Mouse (Mus musculus) liver, embryonic 16.5 days (tissue): Measurements from ENCODE around the gene Foxa1. TPM values are rescaled to one million over a fixed set of nuclear protein-coding genes. Genes with fewer than 3 reads are reported as not detected.

ENCODE experiments used
- ATAC-seq: fragments of 200-750 bp; cut with Nextera tagmentation; 2 replicates; pipeline ENCODE4 v1.8.0; 2017; ENCODE audit warnings: low read depth, mild to moderate bottlenecking, moderate number of reproducible peaks, moderate library complexity
- H3K27ac ChIP-seq: fragments of 300-500 bp; sonication (generic); 2 replicates; pipeline ENCODE4 v1.5.1; 2014; ENCODE audit warnings: mild to moderate bottlenecking, low read length
- H3K27me3 ChIP-seq: fragments of 300-500 bp; sonication (generic); 2 replicates; pipeline ENCODE4 v1.6.1; 2014; ENCODE audit warnings: low read depth, low read length, mixed read lengths; ENCODE audit not compliant: control insufficient read depth, insufficient read depth
- H3K36me3 ChIP-seq: fragments of 300-500 bp; sonication (generic); 2 replicates; pipeline ENCODE4 v1.6.1; 2014; ENCODE audit warnings: mild to moderate bottlenecking; ENCODE audit not compliant: control insufficient read depth, insufficient read depth
- H3K4me1 ChIP-seq: fragments of 300-500 bp; sonication (generic); 2 replicates; pipeline ENCODE4 v1.6.1; 2014; ENCODE audit warnings: low read depth, low read length, mixed read lengths; ENCODE audit not compliant: control insufficient read depth
- H3K4me2 ChIP-seq: fragments of 300-500 bp; sonication (generic); 2 replicates; pipeline ENCODE4 v1.6.1; 2014; ENCODE audit warnings: low read depth, low read length, mixed read lengths
- H3K4me3 ChIP-seq: fragments of 300-500 bp; sonication (generic); 2 replicates; pipeline ENCODE4 v1.5.1; 2014; ENCODE audit warnings: low read depth, mild to moderate bottlenecking, low read length
- H3K9ac ChIP-seq: fragments of 300-500 bp; sonication (generic); 2 replicates; pipeline ENCODE4 v1.6.1; 2014; ENCODE audit warnings: low read depth, low read length
- H3K9me3 ChIP-seq: fragments of 300-500 bp; sonication (generic); replicated peaks from 2 replicates; pipeline ENCODE4 v1.6.1; 2016; ENCODE audit warnings: low read length; ENCODE audit not compliant: control insufficient read depth
- WGBS: fragments of 180-500 bp; shearing (Covaris S2); extraction: QIAGEN DNeasy Blood & Tissue Kit; methylation state at CpG from one replicate; pipeline ENCODE4 v1.1.7; 2014; ENCODE audit not compliant: insufficient replicate concordance; 5-methylcytosine and 5-hydroxymethylcytosine counted together
- polyA plus RNA-seq: library from polyadenylated mRNA; unstranded; fragments of >200 nt; fragmentation: Nextera tagmentation; extraction: Ambion mirVana; gene quantifications from 2 replicates; pipeline ENCODE4 v1.2.1, GENCODE M21; 2015

Foxa1 gene
- 0.72 and 0.74 TPM in 2 replicates for polyA plus RNA-seq

DNA sequence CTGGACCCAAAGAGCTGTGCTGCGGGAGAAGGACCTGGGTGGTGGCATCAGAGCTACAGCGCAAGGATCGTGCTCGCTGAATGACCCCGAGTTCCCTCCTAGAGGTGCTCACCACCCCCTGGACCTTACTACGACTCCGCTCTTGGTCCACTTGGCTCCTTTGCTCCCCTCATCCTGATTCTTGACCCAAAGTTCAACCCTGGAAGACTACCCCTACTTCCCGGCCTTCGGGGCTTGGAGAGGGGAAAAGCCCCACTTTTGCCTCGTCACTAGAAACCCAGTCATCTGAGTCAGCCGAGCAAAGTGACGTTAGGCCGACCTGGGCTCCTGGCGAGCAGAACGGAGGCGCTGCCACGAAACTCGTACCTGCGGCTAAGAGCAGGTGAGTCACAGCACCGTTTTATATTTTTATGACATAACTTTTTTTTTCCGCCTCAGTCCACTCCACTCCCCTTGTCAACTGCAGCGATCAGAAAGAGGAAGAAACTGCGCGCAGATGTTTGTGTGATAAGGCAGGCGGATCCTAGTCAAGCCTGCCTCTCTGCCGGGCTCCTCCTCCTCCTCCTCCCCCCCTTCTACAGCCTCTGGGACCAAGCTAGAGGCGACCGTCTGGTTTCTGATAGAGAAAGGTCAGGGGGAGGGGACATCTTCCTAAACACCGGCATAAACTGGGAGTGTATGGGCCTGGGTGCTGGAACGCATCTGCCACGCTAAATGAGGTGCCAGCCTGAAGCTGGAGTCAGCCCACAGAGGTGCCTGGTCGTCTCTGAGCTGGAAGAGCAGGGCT, at the start of gene Foxa1:
Gene Foxa1, minus strand, starts transcription at position 502 of the 787 bp plus-strand sequence.
- H3K4me2 ChIP-seq, result peak within 1 kb of the TSS; percentile 58
- peaks cover 98% of the 10 kb centered on the region for H3K27me3 ChIP-seq
- peak within 1 kb of the TSS; percentile 59 for H3K4me3 ChIP-seq
- no peaks in the 10 kb centered on the region for H3K9me3 ChIP-seq
- WGBS, result under 1% methylated on average over 32 of the region's 32 CpGs
- no peaks in the 10 kb centered on the region for H3K36me3 ChIP-seq
- H3K9ac ChIP-seq, result peak within 1 kb of the TSS; percentile 51
- ATAC-seq, result peak; percentile 25; the same call in 1 of the 2 replicates
- peak within 1 kb of the TSS; percentile 50 for H3K27ac ChIP-seq
- H3K4me1 ChIP-seq, result no peaks in the 10 kb centered on the region; the same call in none of the 2 replicates

DNA sequence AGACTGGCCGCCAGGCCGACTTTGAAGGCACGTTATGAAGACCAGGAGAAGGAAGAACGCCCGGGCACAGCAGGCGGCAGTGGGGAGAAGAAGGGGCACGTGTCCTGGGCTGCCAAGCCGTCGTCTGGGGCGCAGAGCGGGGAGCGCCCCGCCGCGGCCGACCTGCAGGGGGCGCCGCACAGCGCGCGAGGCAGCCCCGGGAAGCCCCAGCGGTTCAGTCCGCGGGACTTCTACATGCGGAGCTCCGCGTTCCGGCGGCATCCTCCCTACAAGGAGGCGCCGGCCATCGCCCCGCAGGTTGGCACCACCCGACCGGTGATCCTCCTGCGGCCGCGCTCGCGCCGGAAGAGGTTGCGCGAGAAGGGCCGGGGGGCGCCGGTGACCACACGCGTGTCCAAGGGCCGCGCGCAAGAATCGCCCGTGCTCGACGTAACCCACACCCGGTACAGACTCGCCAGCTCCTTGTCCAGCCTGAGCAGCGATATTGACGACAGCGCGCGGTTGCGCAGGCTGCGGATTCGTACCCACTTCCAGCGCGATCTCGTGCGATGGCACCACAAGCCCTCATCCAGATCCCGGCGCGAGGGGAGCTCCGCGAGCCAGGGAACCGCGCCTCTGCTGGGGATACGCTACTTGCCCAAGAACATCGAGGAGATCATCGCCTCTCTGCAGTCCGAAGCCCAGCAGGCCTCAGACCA, 29.4 kb upstream of the Foxa1 start:
- Histone ChIP-seq H3K27ac (no peak overlapping the region), H3K4me1 (no peaks in the 10 kb centered on the region), H3K36me3 (no peaks in the 10 kb centered on the region), H3K9ac (no peak overlapping the region), H3K9me3 (no peaks in the 10 kb centered on the region), H3K4me2 (peak overlapping the region; percentile 59), H3K27me3 (peaks cover 17% of the 10 kb centered on the region), H3K4me3 (peak overlapping the region; percentile 46)
- WGBS, result 5% methylated on average over 78 of the region's 81 CpGs
- peak; percentile 21; the same call in 1 of the 2 replicates for ATAC-seq

DNA sequence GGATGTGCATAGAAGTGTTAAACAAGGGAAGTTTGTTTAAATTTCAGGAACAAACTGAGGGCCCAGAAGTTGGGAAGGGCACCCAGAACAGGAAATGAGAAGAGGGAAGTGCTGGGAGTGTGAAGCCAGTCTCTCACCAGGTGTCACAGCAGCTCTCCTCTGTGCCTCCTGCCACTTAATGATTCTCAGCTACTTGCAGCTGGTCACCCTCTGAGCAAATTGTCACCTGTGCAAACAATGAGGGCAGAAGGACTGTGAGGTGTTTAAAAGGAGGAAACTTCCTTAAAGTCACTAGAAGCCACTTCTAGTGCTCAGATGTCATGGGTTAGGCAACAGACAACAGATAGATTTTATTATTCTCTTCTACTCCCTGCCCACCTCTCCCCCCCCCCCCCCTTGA, 25.7 kb upstream of the Foxa1 start:
- no peaks in the 10 kb centered on the region for H3K4me1 ChIP-seq
- no peak for ATAC-seq
- H3K36me3 ChIP-seq, result no peaks in the 10 kb centered on the region
- peaks cover 17% of the 10 kb centered on the region for H3K27me3 ChIP-seq
- H3K27ac ChIP-seq, result no peak overlapping the region
- no peak overlapping the region for H3K9ac ChIP-seq
- no peak overlapping the region for H3K4me2 ChIP-seq
- no peaks in the 10 kb centered on the region for H3K9me3 ChIP-seq
- no peak overlapping the region for H3K4me3 ChIP-seq

DNA sequence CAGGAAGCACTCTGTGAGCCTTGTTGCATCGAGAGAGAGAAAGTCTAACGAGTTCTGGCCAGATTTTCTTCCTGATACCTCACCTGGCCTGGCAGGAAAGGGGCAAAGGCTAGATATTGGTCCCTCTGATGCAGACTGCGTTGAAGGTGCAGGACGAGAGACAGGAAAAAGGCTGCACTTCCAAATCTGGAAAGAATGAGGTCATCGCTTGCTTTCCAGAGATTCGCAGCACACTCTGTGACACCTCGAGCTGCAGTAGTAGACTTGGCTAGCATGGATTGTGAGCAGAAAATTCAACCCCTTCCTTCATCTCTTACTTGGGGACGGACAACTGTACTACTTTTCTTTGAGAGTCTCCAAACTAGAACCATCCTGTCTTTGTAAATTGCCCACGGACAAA, 25.1 kb upstream of the Foxa1 start:
- Histone ChIP-seq H3K27me3 (peaks cover 17% of the 10 kb centered on the region), H3K36me3 (no peaks in the 10 kb centered on the region), H3K4me2 (no peak overlapping the region), H3K9me3 (no peaks in the 10 kb centered on the region), H3K4me1 (no peaks in the 10 kb centered on the region), H3K27ac (no peak overlapping the region), H3K4me3 (no peak overlapping the region), H3K9ac (no peak overlapping the region)
- ATAC-seq, result no peak
- WGBS, result 14% methylated on average over 9 of the region's 9 CpGs

DNA sequence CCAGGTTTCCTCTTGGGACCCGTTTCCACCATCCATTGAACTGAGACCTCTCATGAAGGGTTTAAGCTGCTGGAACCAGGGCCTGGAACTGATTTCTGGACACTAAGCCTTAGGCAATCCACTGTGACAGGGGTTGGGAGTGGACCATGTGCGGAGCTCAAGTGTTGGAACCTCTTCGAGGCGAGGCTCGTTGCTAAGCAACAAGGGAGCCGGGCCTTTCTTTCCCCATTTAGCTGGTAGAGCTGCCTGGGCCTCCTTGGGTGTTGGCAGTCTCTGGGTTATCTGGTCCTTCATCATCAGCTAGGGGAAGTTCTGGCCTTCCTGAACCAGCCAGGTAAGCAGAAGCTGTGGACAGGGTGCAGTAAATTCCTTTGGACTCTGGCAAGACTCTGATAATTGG, 17.2 kb upstream of the Foxa1 start, which contains the start of gene Ttc6:
Gene Ttc6, plus strand, starts transcription at position 205 of the 400 bp plus-strand sequence.
- Histone ChIP-seq H3K4me2 (no peak within 1 kb of the TSS), H3K9me3 (no peaks in the 10 kb centered on the region), H3K4me1 (no peaks in the 10 kb centered on the region), H3K27me3 (no peaks in the 10 kb centered on the region), H3K27ac (no peak within 1 kb of the TSS), H3K36me3 (no peaks in the 10 kb centered on the region), H3K4me3 (no peak within 1 kb of the TSS), H3K9ac (no peak within 1 kb of the TSS)
- WGBS, result 73% methylated on average over 6 of the region's 6 CpGs
- ATAC-seq, result no peak

DNA sequence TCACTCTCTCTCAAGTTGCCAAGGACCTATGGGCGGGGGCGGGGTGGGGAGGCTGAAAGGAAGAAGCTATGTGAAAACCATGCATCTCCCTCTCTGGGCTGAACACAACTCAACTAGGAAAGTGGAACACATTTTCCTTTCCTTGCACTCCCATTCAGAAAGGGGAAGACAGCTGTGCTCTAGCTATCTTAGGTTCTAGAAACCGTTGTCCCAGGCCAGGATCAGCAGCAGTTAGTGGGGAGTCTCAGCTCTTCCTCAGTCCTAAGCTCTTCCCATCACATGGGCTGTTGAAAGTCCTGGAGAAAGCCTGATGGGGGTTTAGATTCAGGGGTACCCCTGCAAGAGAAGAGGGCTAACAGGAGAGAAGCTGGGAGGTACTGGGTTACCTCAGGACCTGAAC, 7.4 kb upstream of the Foxa1 start:
- 30% methylated on average over 3 of the region's 3 CpGs for WGBS
- no peaks in the 10 kb centered on the region for H3K4me1 ChIP-seq
- no peak overlapping the region for H3K4me2 ChIP-seq
- no peaks in the 10 kb centered on the region for H3K36me3 ChIP-seq
- H3K9ac ChIP-seq, result no peak overlapping the region
- no peak overlapping the region for H3K27ac ChIP-seq
- H3K9me3 ChIP-seq, result no peaks in the 10 kb centered on the region
- H3K4me3 ChIP-seq, result no peak overlapping the region
- H3K27me3 ChIP-seq, result peaks cover 41% of the 10 kb centered on the region
- ATAC-seq, result no peak

DNA sequence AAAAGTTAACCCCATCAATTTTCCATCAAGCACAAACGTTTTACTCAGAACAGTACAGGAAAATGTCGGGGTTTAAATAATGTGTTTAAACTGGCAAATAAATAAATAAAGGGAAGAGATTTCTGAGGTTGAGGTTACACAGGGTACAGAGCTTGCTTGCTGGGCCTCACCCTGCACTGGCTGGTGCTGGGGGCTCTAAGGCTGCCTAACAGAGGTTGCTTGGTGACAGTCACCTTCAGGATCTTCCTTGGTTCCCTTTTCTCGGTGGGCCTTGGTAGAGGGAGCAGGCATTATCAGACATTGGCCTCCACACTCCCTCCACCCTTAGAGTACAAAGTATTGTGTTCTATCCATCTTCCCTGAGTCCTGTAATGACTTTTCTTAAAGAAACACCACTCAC, 5.6 kb upstream of the Foxa1 start:
- Histone ChIP-seq H3K36me3 (no peaks in the 10 kb centered on the region), H3K27ac (no peak overlapping the region), H3K9ac (no peak overlapping the region), H3K9me3 (no peaks in the 10 kb centered on the region), H3K27me3 (peaks cover 58% of the 10 kb centered on the region), H3K4me2 (no peak overlapping the region), H3K4me3 (no peak overlapping the region), H3K4me1 (no peaks in the 10 kb centered on the region; the same call in none of the 2 replicates)
- 10% methylated on average over 3 of the region's 3 CpGs for WGBS
- ATAC-seq, result no peak

DNA sequence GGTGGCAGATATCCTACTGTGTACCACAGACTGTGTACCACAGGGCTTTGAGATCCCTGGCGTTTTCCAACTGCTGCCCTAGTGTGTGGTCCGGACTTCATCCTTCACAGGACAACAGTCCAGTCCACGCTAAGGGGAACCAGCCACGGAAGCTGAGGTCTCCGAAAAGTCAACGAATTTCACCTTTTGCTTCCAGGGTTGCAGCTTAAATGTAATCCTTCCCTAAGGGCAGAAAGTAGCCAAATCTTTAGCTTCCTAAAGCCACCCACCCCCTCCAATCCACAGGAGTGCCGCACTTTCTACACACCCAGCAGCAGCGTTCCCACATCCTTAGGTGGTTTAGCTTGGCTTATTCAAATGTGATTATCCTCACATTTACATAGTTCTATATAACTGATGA, 4.2 kb upstream of the Foxa1 start:
- Histone ChIP-seq H3K9me3 (no peaks in the 10 kb centered on the region), H3K27ac (no peak overlapping the region), H3K4me1 (no peaks in the 10 kb centered on the region; the same call in none of the 2 replicates), H3K4me3 (no peak overlapping the region), H3K27me3 (peaks cover 72% of the 10 kb centered on the region), H3K9ac (no peak overlapping the region), H3K36me3 (no peaks in the 10 kb centered on the region), H3K4me2 (no peak overlapping the region)
- no peak for ATAC-seq
- WGBS, result 9% methylated on average over 8 of the region's 8 CpGs
